Mouse (Mus musculus): ENCODE data around the gene Sdc3. TPM values are rescaled to one million over a fixed set of nuclear protein-coding genes. Genes with fewer than 3 reads are reported as not detected.
A peak's percentile ranks its signal among the peaks of the same experiment; 100 is the strongest.

The Sdc3 gene
- polyA plus RNA-seq, 1 experiment from 2014 or later, result 18.7 TPM

GRCm38 (mm10) chr4:130868803-130869202, 76.5 kb downstream of the Sdc3 start:
- Histone ChIP-seq H3K4me1 (peaks cover 31% of the 10 kb centered on the region), H3K27me3 (ENCODE audit: poor library complexity, severe bottlenecking) (peaks cover 94% of the 10 kb centered on the region), H3K4me3 (no peak overlapping the region), H3K9me3 (no peaks in the 10 kb centered on the region), H3K27ac (no peak overlapping the region), H3K36me3 (replicated peaks) (no peaks in the 10 kb centered on the region)
- WGBS, result 61% methylated on average over 5 of the region's 5 CpGs
- no peak for DNase-seq (ENCODE audit: extremely low spot score, low spot score)

GRCm38 (mm10) chr4:130872414-130872813, 80.1 kb downstream of the Sdc3 start:
- no peak for DNase-seq (ENCODE audit: extremely low spot score, low spot score)
- H3K27me3 ChIP-seq (ENCODE audit: poor library complexity, severe bottlenecking), result peaks cover 94% of the 10 kb centered on the region
- H3K4me1 ChIP-seq, result peaks cover 31% of the 10 kb centered on the region
- H3K36me3 ChIP-seq (replicated peaks), result no peaks in the 10 kb centered on the region
- WGBS, result 23% methylated on average over 11 of the region's 11 CpGs
- H3K9me3 ChIP-seq, result no peaks in the 10 kb centered on the region
- H3K4me3 ChIP-seq, result no peak overlapping the region
- 0 out of 2 replicates have a peak overlapping the region, but pooled peaks have one; percentile 8 for H3K27ac ChIP-seq

GRCm38 (mm10) chr4:130873440-130873839, 81.1 kb downstream of the Sdc3 start:
- DNase-seq (ENCODE audit: extremely low spot score, low spot score), result no peak
- Histone ChIP-seq H3K9me3 (no peaks in the 10 kb centered on the region), H3K27ac (no peak overlapping the region), H3K27me3 (ENCODE audit: poor library complexity, severe bottlenecking) (peaks cover 94% of the 10 kb centered on the region), H3K4me3 (no peak overlapping the region), H3K4me1 (peaks cover 41% of the 10 kb centered on the region), H3K36me3 (replicated peaks) (no peaks in the 10 kb centered on the region)
- WGBS, result 77% methylated on average over 5 of the region's 5 CpGs

- WGBS, result 23% methylated on average over 10 of the region's 10 CpGs
- Histone ChIP-seq H3K27ac (peak overlapping the region; percentile 7; the same call in 1 of the 2 replicates), H3K9me3 (no peaks in the 10 kb centered on the region), H3K36me3 (replicated peaks) (no peaks in the 10 kb centered on the region), H3K4me1 (peaks cover 53% of the 10 kb centered on the region), H3K4me3 (no peak overlapping the region), H3K27me3 (ENCODE audit: poor library complexity, severe bottlenecking) (peaks cover 88% of the 10 kb centered on the region)
- DNase-seq (ENCODE audit: extremely low spot score, low spot score), result no peak
Measured at GRCm38 (mm10) chr4:130874601-130875000, 82.3 kb downstream of the Sdc3 start.

Other genes with a start within 250 kb of the Sdc3 start
- gene Nkain1, start 218.4 kb upstream of the Sdc3 start, polyA plus RNA-seq (2016; fragmentation: Nextera tagmentation; extraction: Ambion mirVana), result 4.1 and 4.5 TPM in 2 replicates
- 121 and 126 TPM in 2 replicates for gene Pum1, start 129.2 kb upstream of the Sdc3 start, polyA plus RNA-seq (2016; fragmentation: Nextera tagmentation; extraction: Ambion mirVana)
- 16.7 and 17.1 TPM in 2 replicates for gene Laptm5, start 120.6 kb downstream of the Sdc3 start, polyA plus RNA-seq (2016; fragmentation: Nextera tagmentation; extraction: Ambion mirVana)
- not detected in 2 replicates for gene Matn1, start 151.8 kb downstream of the Sdc3 start, polyA plus RNA-seq (2016; fragmentation: Nextera tagmentation; extraction: Ambion mirVana)